Mouse (Mus musculus) embryonic facial prominence, embryonic 13.5 days (tissue): ENCODE measurements around the gene Spp2. TPM values are rescaled to one million over a fixed set of nuclear protein-coding genes. Genes with fewer than 3 reads are reported as not detected.

Experiments
- ATAC-seq: fragments of 200-750 bp; cut with Nextera tagmentation; 2 replicates; pipeline ENCODE4 v1.8.0; 2017; ENCODE audit warnings: low read depth; ENCODE audit not compliant: insufficient number of reproducible peaks, insufficient read depth, low FRiP score, low TSS enrichment
- H3K27ac ChIP-seq: fragments of 300-500 bp; sonication (generic); 2 replicates; pipeline ENCODE4 v1.5.1; 2015; ENCODE audit warnings: moderate library complexity, mild to moderate bottlenecking, inconsistent platforms
- H3K27me3 ChIP-seq: fragments of 300-500 bp; sonication (generic); 2 replicates; pipeline ENCODE4 v1.6.1; 2015; ENCODE audit warnings: mild to moderate bottlenecking, inconsistent platforms
- H3K36me3 ChIP-seq: fragments of 300-500 bp; sonication (generic); 2 replicates; pipeline ENCODE4 v1.6.1; 2015; ENCODE audit warnings: mild to moderate bottlenecking, inconsistent platforms
- H3K4me1 ChIP-seq: fragments of 300-500 bp; sonication (generic); 2 replicates; pipeline ENCODE4 v1.6.1; 2015; ENCODE audit warnings: inconsistent platforms
- H3K4me2 ChIP-seq: fragments of 300-500 bp; sonication (generic); 2 replicates; pipeline ENCODE4 v1.6.1; 2015; ENCODE audit warnings: moderate library complexity, mild to moderate bottlenecking, inconsistent platforms
- H3K4me3 ChIP-seq: fragments of 300-500 bp; sonication (generic); 2 replicates; pipeline ENCODE4 v1.5.1; 2015; ENCODE audit warnings: mild to moderate bottlenecking, inconsistent platforms
- H3K9ac ChIP-seq: fragments of 300-500 bp; sonication (generic); 2 replicates; pipeline ENCODE4 v1.6.1; 2015; ENCODE audit warnings: mild to moderate bottlenecking, inconsistent platforms
- H3K9me3 ChIP-seq: fragments of 300-500 bp; sonication (generic); 2 replicates; pipeline ENCODE4 v1.6.1; 2016; ENCODE audit warnings: inconsistent platforms
- WGBS: fragments of 180-500 bp; shearing (Covaris S2); methylation state at CpG from one replicate; pipeline ENCODE4 v1.1.7; 2015; ENCODE audit warnings: mixed read lengths; 5-methylcytosine and 5-hydroxymethylcytosine counted together
- polyA plus RNA-seq: library from polyadenylated mRNA; unstranded; fragments of >200 nt; fragmentation: Nextera tagmentation; extraction: Ambion mirVana; gene quantifications from 2 replicates; pipeline ENCODE4 v1.2.1, GENCODE M21; 2015

The Spp2 gene
- polyA plus RNA-seq, 1 experiment from 2014 or later, result not detected

- 96% methylated on average over 4 of the region's 4 CpGs for WGBS
- no peak overlapping the region for H3K4me2 ChIP-seq
- H3K4me3 ChIP-seq, result no peak overlapping the region
- H3K27ac ChIP-seq, result no peak overlapping the region
- H3K9me3 ChIP-seq, result no peaks in the 10 kb centered on the region
- H3K36me3 ChIP-seq, result no peaks in the 10 kb centered on the region
- no peak for ATAC-seq
- H3K4me1 ChIP-seq, result peaks cover 7% of the 10 kb centered on the region
- H3K27me3 ChIP-seq, result no peaks in the 10 kb centered on the region
- no peak overlapping the region for H3K9ac ChIP-seq
These were observed 63.0 kb downstream of the Spp2 start for GRCm38 (mm10) chr1:88469746-88470145.

GRCm38 (mm10) chr1:88472258-88472657 is 65.5 kb downstream of the Spp2 start:
- no peak for ATAC-seq
- no peak overlapping the region for H3K4me3 ChIP-seq
- no peaks in the 10 kb centered on the region for H3K36me3 ChIP-seq
- H3K9me3 ChIP-seq, result no peaks in the 10 kb centered on the region
- H3K4me1 ChIP-seq, result peaks cover 17% of the 10 kb centered on the region
- 55% methylated on average over 6 of the region's 6 CpGs for WGBS
- H3K4me2 ChIP-seq, result no peak overlapping the region
- H3K27ac ChIP-seq, result no peak overlapping the region
- no peaks in the 10 kb centered on the region for H3K27me3 ChIP-seq
- H3K9ac ChIP-seq, result no peak overlapping the region

- no peaks in the 10 kb centered on the region for H3K9me3 ChIP-seq
- no peak overlapping the region for H3K4me2 ChIP-seq
These were observed 67.1 kb downstream of the Spp2 start for GRCm38 (mm10) chr1:88473899-88474298.

DNA sequence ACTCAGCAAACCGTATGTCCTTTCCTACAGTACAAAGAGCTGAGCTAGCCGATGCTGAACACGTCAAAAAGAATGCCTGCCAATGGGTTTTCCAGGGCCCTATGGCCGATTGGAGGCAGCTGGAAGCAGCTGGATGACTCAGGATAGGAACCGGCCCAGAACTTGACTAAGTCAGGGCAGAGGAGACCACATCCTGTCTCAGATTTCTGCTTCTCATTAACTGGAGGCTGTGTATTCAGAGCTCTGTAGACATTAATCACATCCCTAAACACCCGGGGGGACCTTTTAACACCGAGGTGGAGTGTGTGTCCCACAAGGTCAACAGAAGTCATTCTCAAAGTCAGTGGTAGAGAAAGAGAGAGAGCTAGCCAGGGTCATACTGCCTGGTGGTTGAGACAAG is 67.8 kb downstream of the Spp2 start:
- H3K36me3 ChIP-seq, result no peaks in the 10 kb centered on the region
- H3K4me2 ChIP-seq, result no peak overlapping the region
- H3K4me3 ChIP-seq, result no peak overlapping the region
- WGBS, result 18% methylated on average over 7 of the region's 7 CpGs
- H3K27ac ChIP-seq, result no peak overlapping the region
- H3K9ac ChIP-seq, result no peak overlapping the region
- peaks cover 17% of the 10 kb centered on the region for H3K4me1 ChIP-seq
- H3K9me3 ChIP-seq, result no peaks in the 10 kb centered on the region
- ATAC-seq, result no peak
- H3K27me3 ChIP-seq, result no peaks in the 10 kb centered on the region

More at GRCm38 (mm10) chr1:88473899-88474298, 67.1 kb downstream of the Spp2 start:
- Histone ChIP-seq H3K36me3 (no peaks in the 10 kb centered on the region), H3K4me1 (peaks cover 17% of the 10 kb centered on the region), H3K27me3 (no peaks in the 10 kb centered on the region), H3K4me3 (no peak overlapping the region), H3K9ac (no peak overlapping the region), H3K27ac (no peak overlapping the region)
- no peak for ATAC-seq
- 73% methylated on average over 2 of the region's 2 CpGs for WGBS

DNA sequence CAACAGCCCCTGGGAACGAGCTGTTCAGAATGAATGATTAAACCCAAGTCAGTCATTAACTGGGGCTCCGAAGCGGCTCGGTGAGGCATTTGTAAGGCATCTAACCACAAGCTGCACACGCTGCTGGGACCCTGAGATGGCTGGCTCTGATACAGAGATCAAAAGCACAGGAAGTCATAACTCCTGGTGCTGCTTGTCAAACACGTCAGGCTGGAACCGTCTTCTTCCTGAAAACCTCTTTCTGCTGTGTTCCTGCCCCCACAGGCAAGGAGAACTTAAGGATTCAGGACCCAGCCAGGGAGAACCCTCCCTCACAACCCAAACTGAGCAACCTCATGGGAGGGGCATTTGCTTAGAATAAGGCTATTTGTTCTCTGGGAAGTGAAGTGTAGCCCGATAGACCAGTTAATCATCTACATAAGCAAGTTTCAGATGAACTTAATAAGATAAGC is 68.8 kb downstream of the Spp2 start:
- H3K9me3 ChIP-seq, result no peaks in the 10 kb centered on the region
- no peak overlapping the region for H3K4me3 ChIP-seq
- no peaks in the 10 kb centered on the region for H3K27me3 ChIP-seq
- H3K9ac ChIP-seq, result no peak overlapping the region
- no peak overlapping the region for H3K4me2 ChIP-seq
- ATAC-seq, result no peak
- 19% methylated on average over 8 of the region's 8 CpGs for WGBS
- H3K27ac ChIP-seq, result 0 out of 2 replicates have a peak overlapping the region, but pooled peaks have one; percentile 4
- peaks cover 17% of the 10 kb centered on the region for H3K4me1 ChIP-seq
- H3K36me3 ChIP-seq, result no peaks in the 10 kb centered on the region

Other genes with a start within 250 kb of the Spp2 start
- not detected in 2 replicates for gene Ugt1a5, start 240.9 kb upstream of the Spp2 start, polyA plus RNA-seq
- not detected in 2 replicates for gene Ugt1a2, start 206.4 kb upstream of the Spp2 start, polyA plus RNA-seq
- gene Dnajb3, start 201.2 kb upstream of the Spp2 start, polyA plus RNA-seq, result 11.6 and 13.2 TPM in 2 replicates
- gene Ugt1a1, start 195.0 kb upstream of the Spp2 start, polyA plus RNA-seq, result not detected in 2 replicates
- 1.1 and 1.2 TPM in 2 replicates for gene Mroh2a, start 180.0 kb upstream of the Spp2 start, polyA plus RNA-seq
- gene Hjurp, start 129.3 kb upstream of the Spp2 start, polyA plus RNA-seq, result 198 and 204 TPM in 2 replicates
- not detected in 2 replicates for gene Trpm8, start 129.3 kb upstream of the Spp2 start, polyA plus RNA-seq
- not detected in 2 replicates for gene Glrp1, start 103.1 kb downstream of the Spp2 start, polyA plus RNA-seq